Mouse (Mus musculus): ENCODE results near the gene Pno1. TPM values are rescaled to one million over a fixed set of nuclear protein-coding genes. Genes with fewer than 3 reads are reported as not detected.

Gene Pno1
- polyA plus RNA-seq, 1 experiment from 2014 or later, result 111 TPM

DNA sequence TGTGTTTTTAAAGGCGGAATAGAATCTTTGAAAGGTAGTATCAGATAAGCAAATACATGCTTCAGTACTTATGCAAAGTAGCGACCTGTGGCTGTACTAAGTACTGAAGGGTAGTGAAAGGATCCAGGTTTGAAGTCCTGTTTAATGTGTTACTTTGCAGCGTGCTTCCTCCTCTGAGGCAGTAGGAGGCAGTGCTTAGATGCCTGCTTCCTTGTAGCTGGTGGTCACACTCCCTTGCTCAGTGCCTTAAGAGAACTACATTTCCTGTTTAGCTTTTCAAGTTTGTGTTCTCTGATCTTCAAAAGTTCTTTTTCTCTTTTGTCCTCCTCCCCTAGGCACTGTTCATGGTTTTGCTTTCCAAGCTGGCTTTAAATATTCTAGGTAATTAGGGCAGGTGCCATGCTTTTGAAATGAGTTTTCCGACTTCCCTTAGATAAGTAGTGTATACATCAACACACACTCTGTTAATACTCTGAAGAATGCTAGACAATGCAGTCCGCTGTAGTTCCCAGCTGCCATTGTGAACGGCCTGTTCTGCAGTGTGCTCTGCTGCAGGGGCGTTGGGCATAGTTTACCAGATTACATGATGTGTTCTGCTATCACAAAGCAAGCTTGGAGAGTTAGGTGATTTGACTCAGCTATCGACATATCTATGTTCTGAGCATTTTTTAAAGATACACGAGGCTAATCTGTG lies 19.1 kb downstream of the Pno1 start:
- no peak overlapping the region for H3K27ac ChIP-seq (replicated peaks; ENCODE audit: low read depth, low read length)
- no peaks in the 10 kb centered on the region for H3K4me1 ChIP-seq (ENCODE audit: control insufficient read depth, insufficient read depth, low read length)
- H3K9ac ChIP-seq (ENCODE audit: low read length), result no peak overlapping the region
- no peak overlapping the region for H3K4me2 ChIP-seq (ENCODE audit: low read depth, severe bottlenecking)
- WGBS, result 87% methylated on average over 9 of the region's 9 CpGs
- no peak overlapping the region for H3K4me3 ChIP-seq (ENCODE audit: low read depth, low read length)
- H3K27me3 ChIP-seq (ENCODE audit: control insufficient read depth, insufficient read depth, low read length), result no peaks in the 10 kb centered on the region
- ATAC-seq (ENCODE audit: insufficient number of reproducible peaks, low FRiP score, low TSS enrichment, low read depth), result no peak
- no peak for DNase-seq (ENCODE audit: low spot score)
- H3K9me3 ChIP-seq (ENCODE audit: control insufficient read depth, low read length), result no peaks in the 10 kb centered on the region
- peaks cover 3% of the 10 kb centered on the region; the same call in 1 of the 2 replicates for H3K36me3 ChIP-seq (ENCODE audit: control insufficient read depth, insufficient read depth, low read length)

DNA sequence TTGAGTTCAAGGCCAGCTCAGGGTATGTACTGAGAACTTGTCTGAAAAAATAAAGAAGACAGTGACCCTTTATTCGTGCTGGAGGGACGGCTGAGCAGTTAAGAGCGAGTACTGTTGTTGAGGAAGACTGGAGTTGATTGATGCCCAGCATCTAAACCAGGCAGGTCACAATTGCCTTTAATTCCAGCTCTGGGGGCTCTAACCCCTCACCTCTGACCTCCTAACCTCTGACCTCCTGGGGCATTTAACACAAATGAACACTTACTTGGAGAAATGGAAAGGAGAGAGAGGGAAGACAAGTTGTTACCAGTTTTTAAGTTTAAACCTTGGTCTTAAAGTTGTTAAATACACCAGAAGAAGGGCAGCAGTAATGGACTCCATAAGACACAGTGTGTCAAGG lies 22.6 kb downstream of the Pno1 start:
- ATAC-seq (ENCODE audit: insufficient number of reproducible peaks, low FRiP score, low TSS enrichment, low read depth) (no peak), DNase-seq (ENCODE audit: low spot score) (no peak)
- Histone ChIP-seq H3K4me3 (ENCODE audit: low read depth, low read length) (no peak overlapping the region), H3K4me1 (ENCODE audit: control insufficient read depth, insufficient read depth, low read length) (no peaks in the 10 kb centered on the region), H3K9ac (ENCODE audit: low read length) (no peak overlapping the region), H3K4me2 (ENCODE audit: low read depth, severe bottlenecking) (no peak overlapping the region), H3K27ac (replicated peaks; ENCODE audit: low read depth, low read length) (no peak overlapping the region), H3K27me3 (ENCODE audit: control insufficient read depth, insufficient read depth, low read length) (no peaks in the 10 kb centered on the region), H3K36me3 (ENCODE audit: control insufficient read depth, insufficient read depth, low read length) (no peaks in the 10 kb centered on the region), H3K9me3 (ENCODE audit: control insufficient read depth, low read length) (no peaks in the 10 kb centered on the region)
- WGBS, result 52% methylated on average over 3 of the region's 3 CpGs

DNA sequence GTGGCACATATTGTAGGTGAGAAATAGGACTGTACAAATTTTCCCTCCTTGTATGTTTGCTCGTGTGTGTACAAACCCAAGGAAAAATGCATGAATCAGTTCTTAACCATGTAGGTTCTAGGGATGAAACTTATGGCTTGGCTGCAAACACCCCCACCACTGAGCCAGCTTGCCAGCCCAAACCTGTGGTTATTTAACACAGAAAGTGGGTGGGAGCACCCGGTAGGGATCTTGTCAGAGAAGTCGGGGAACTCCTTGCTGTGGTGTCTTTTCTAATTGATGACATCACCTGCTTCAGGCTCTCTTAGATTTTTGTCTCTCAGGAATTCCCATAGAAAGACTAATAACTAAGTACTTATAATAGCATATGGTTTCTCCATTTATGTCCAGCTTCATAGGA lies 23.7 kb downstream of the Pno1 start:
- Histone ChIP-seq H3K27ac (replicated peaks; ENCODE audit: low read depth, low read length) (no peak overlapping the region), H3K4me1 (ENCODE audit: control insufficient read depth, insufficient read depth, low read length) (no peaks in the 10 kb centered on the region), H3K36me3 (ENCODE audit: control insufficient read depth, insufficient read depth, low read length) (no peaks in the 10 kb centered on the region), H3K27me3 (ENCODE audit: control insufficient read depth, insufficient read depth, low read length) (no peaks in the 10 kb centered on the region), H3K4me3 (ENCODE audit: low read depth, low read length) (no peak overlapping the region), H3K4me2 (ENCODE audit: low read depth, severe bottlenecking) (no peak overlapping the region), H3K9ac (ENCODE audit: low read length) (no peak overlapping the region), H3K9me3 (ENCODE audit: control insufficient read depth, low read length) (no peaks in the 10 kb centered on the region)
- no peak for DNase-seq (ENCODE audit: low spot score)
- WGBS, result 86% methylated on average over 3 of the region's 3 CpGs
- ATAC-seq (ENCODE audit: insufficient number of reproducible peaks, low FRiP score, low TSS enrichment, low read depth), result no peak

DNA sequence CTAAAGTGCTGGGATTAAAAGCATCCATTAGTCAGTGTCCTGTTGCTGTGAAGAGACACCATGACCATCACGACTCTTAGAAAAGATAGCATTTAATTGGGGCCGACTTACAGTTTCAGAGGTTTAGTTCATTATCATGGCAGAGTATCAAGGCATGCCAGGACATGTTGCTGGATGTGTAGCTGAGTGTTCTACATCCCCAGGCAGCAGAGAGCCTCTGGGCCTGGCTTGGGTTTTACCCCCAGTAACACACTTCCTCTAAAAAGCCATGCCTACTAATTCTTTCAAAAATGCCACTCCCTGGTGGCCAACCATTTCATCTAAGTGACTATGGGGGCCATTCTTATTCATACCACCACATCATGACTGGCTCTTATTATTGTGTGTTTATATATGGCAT lies 28.2 kb downstream of the Pno1 start:
- no peaks in the 10 kb centered on the region for H3K36me3 ChIP-seq (ENCODE audit: control insufficient read depth, insufficient read depth, low read length)
- H3K27me3 ChIP-seq (ENCODE audit: control insufficient read depth, insufficient read depth, low read length), result no peaks in the 10 kb centered on the region
- H3K9me3 ChIP-seq (ENCODE audit: control insufficient read depth, low read length), result no peaks in the 10 kb centered on the region
- 92% methylated on average over 2 of the region's 2 CpGs for WGBS
- no peak overlapping the region for H3K4me2 ChIP-seq (ENCODE audit: low read depth, severe bottlenecking)
- no peak for DNase-seq (ENCODE audit: low spot score)
- ATAC-seq (ENCODE audit: insufficient number of reproducible peaks, low FRiP score, low TSS enrichment, low read depth), result no peak
- no peak overlapping the region for H3K27ac ChIP-seq (replicated peaks; ENCODE audit: low read depth, low read length)
- no peak overlapping the region for H3K9ac ChIP-seq (ENCODE audit: low read length)
- no peaks in the 10 kb centered on the region for H3K4me1 ChIP-seq (ENCODE audit: control insufficient read depth, insufficient read depth, low read length)
- no peak overlapping the region for H3K4me3 ChIP-seq (ENCODE audit: low read depth, low read length)

DNA sequence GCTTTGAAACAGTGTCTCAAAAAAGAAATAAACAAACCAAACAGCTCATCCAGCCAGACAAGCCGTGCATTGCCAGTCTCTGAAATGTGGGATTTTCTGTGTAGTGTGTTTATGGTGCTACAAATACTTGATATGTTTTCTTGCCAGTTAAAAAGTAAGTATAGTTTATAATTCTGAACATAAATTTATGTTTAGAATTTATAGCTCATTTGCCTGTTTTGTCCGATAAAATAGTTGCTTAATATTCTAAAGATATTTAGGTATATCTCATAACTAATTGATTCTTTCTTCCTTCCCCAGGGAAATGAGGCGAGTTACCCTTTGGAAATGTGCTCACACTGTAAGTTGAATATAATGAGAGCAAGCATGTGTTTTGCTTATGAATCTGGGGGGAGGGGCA lies 29.6 kb downstream of the Pno1 start, which contains the start of gene Wdr92:
TSS of gene Wdr92 (plus strand) at position 301 of the 400 bp plus-strand sequence.
- no peak within 1 kb of the TSS for H3K4me3 ChIP-seq (ENCODE audit: low read depth, low read length)
- H3K4me2 ChIP-seq (ENCODE audit: low read depth, severe bottlenecking), result no peak within 1 kb of the TSS
- no peaks in the 10 kb centered on the region for H3K4me1 ChIP-seq (ENCODE audit: control insufficient read depth, insufficient read depth, low read length)
- H3K27ac ChIP-seq (replicated peaks; ENCODE audit: low read depth, low read length), result no peak within 1 kb of the TSS
- DNase-seq (ENCODE audit: low spot score), result no peak
- H3K27me3 ChIP-seq (ENCODE audit: control insufficient read depth, insufficient read depth, low read length), result no peaks in the 10 kb centered on the region
- H3K9me3 ChIP-seq (ENCODE audit: control insufficient read depth, low read length), result no peaks in the 10 kb centered on the region
- WGBS, result 93% methylated on average over 3 of the region's 3 CpGs
- H3K9ac ChIP-seq (ENCODE audit: low read length), result no peak within 1 kb of the TSS
- no peak for ATAC-seq (ENCODE audit: insufficient number of reproducible peaks, low FRiP score, low TSS enrichment, low read depth)
- H3K36me3 ChIP-seq (ENCODE audit: control insufficient read depth, insufficient read depth, low read length), result no peaks in the 10 kb centered on the region

DNA sequence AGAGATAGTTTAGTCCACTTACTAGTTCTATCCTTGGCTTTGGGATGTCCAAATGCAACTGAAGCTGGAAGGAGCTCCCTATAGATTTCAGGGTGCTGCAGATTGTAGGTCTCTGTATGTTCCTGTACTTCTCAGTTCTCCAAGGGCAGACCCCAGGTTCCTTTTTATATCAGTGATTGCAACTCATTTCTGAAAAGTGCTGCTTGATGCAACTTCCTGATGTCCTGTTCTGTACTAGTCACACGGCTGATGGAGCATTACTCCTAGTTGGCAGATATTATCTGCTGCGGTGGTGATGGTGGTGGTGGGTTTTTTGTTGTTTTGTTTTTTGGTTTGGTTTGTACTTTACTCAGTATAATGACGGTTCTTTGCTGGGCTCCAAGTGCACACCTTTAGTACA lies 30.6 kb downstream of the Pno1 start:
- ATAC-seq (ENCODE audit: insufficient number of reproducible peaks, low FRiP score, low TSS enrichment, low read depth) (no peak), DNase-seq (ENCODE audit: low spot score) (no peak)
- no peak overlapping the region for H3K27ac ChIP-seq (replicated peaks; ENCODE audit: low read depth, low read length)
- no peak overlapping the region for H3K4me3 ChIP-seq (ENCODE audit: low read depth, low read length)
- H3K9ac ChIP-seq (ENCODE audit: low read length), result no peak overlapping the region
- 92% methylated on average over 3 of the region's 3 CpGs for WGBS
- no peaks in the 10 kb centered on the region for H3K9me3 ChIP-seq (ENCODE audit: control insufficient read depth, low read length)
- H3K27me3 ChIP-seq (ENCODE audit: control insufficient read depth, insufficient read depth, low read length), result no peaks in the 10 kb centered on the region
- no peak overlapping the region for H3K4me2 ChIP-seq (ENCODE audit: low read depth, severe bottlenecking)
- no peaks in the 10 kb centered on the region for H3K36me3 ChIP-seq (ENCODE audit: control insufficient read depth, insufficient read depth, low read length)
- H3K4me1 ChIP-seq (ENCODE audit: control insufficient read depth, insufficient read depth, low read length), result no peaks in the 10 kb centered on the region

DNA sequence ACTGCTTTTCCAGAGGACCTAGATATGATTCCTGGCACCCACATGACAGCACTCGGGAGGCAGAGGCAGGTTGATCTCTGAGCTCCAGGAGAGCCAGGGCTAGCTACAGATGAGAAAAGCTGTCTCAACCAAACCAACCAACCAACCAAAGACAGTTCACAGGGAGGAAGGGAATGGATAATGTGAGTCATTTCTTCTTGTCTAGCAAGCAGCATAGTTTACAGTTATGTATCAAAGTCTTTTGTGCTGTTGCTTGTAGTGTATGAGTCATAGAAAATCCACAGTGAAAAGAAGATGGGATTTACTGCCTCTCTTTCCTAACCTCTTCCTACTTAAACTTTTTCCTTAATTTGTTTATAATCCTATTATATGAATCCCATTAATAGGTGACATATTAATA lies 34.7 kb downstream of the Pno1 start:
- ATAC-seq (ENCODE audit: insufficient number of reproducible peaks, low FRiP score, low TSS enrichment, low read depth) (no peak), DNase-seq (ENCODE audit: low spot score) (no peak)
- no peaks in the 10 kb centered on the region for H3K36me3 ChIP-seq (ENCODE audit: control insufficient read depth, insufficient read depth, low read length)
- H3K27me3 ChIP-seq (ENCODE audit: control insufficient read depth, insufficient read depth, low read length), result no peaks in the 10 kb centered on the region
- no peaks in the 10 kb centered on the region for H3K9me3 ChIP-seq (ENCODE audit: control insufficient read depth, low read length)
- no peak overlapping the region for H3K27ac ChIP-seq (replicated peaks; ENCODE audit: low read depth, low read length)
- no peak overlapping the region for H3K4me2 ChIP-seq (ENCODE audit: low read depth, severe bottlenecking)
- 93% methylated on average over 1 of the region's 1 CpGs for WGBS
- no peaks in the 10 kb centered on the region for H3K4me1 ChIP-seq (ENCODE audit: control insufficient read depth, insufficient read depth, low read length)
- no peak overlapping the region for H3K9ac ChIP-seq (ENCODE audit: low read length)
- H3K4me3 ChIP-seq (ENCODE audit: low read depth, low read length), result no peak overlapping the region

DNA sequence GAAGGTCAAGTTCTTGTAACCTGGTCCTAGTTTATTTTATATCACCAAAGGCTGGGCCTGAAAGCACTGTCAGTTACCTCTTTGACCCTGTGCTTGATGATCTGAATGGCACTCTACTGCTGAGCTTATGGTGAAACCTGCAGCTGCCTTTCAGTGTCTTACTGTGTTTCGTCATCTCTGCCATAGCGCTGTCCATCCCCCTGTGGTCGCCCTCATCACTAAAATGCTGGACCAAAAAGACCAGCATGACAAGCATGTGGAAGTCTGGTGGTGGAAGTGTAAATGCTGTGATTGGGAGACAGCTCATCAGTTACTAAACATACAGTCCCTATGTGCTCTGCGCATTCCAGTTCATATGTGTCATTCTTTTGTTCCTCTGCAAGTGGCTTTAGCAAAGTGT lies 39.1 kb downstream of the Pno1 start:
- H3K9me3 ChIP-seq (ENCODE audit: control insufficient read depth, low read length), result no peaks in the 10 kb centered on the region
- H3K4me1 ChIP-seq (ENCODE audit: control insufficient read depth, insufficient read depth, low read length), result no peaks in the 10 kb centered on the region
- over 99% methylated on average over 4 of the region's 4 CpGs for WGBS
- no peaks in the 10 kb centered on the region for H3K36me3 ChIP-seq (ENCODE audit: control insufficient read depth, insufficient read depth, low read length)
- no peak overlapping the region for H3K4me2 ChIP-seq (ENCODE audit: low read depth, severe bottlenecking)
- H3K27me3 ChIP-seq (ENCODE audit: control insufficient read depth, insufficient read depth, low read length), result no peaks in the 10 kb centered on the region
- no peak overlapping the region for H3K27ac ChIP-seq (replicated peaks; ENCODE audit: low read depth, low read length)
- H3K4me3 ChIP-seq (ENCODE audit: low read depth, low read length), result no peak overlapping the region
- DNase-seq (ENCODE audit: low spot score) (no peak), ATAC-seq (ENCODE audit: insufficient number of reproducible peaks, low FRiP score, low TSS enrichment, low read depth) (no peak)
- no peak overlapping the region for H3K9ac ChIP-seq (ENCODE audit: low read length)

All from limb, embryonic 11.5 days (tissue).